Mouse (Mus musculus) liver, adult 2 months (tissue): ENCODE measurements at regions not wholly inside any gene's neighbourhood (a gene's known extent, or its start where the extent isn't known, plus 50 kb on each side); places are given as distances from the start of the nearest gene placed in this dataset.

Source experiments
- CTCF ChIP-seq: fragments of 200-500 bp; IDR thresholded peaks from 2 replicates; pipeline ENCODE4 v1.5.1; 2011; ENCODE audit warnings: low read depth, low read length, control low read depth
- POLR2A ChIP-seq: fragments of 200-500 bp; IDR thresholded peaks from 2 replicates; pipeline ENCODE4 v1.6.1; 2011; ENCODE audit warnings: low read length, control low read depth; ENCODE audit not compliant: insufficient read depth; ENCODE audit errors: extremely low read depth

- TF ChIP-seq CTCF (no peak), POLR2A (no peak)
Measured at GRCm38 (mm10) chr5:43152119-43152611, 80.8 kb upstream of the Cpeb2 start.
